Mouse (Mus musculus): Measurements from ENCODE around the gene Ptgs2.

- TF ChIP-seq POLR2A (IDR thresholded peaks at IDR 0.05; ENCODE audit: insufficient read depth, low read depth, low read length) (no peak), CTCF (IDR thresholded peaks at IDR 0.05; ENCODE audit: insufficient read depth, low read depth, low read length) (no peak)
These were observed 25.7 kb downstream of the Ptgs2 start for GRCm38 (mm10) chr1:150125568-150125967.

Measured in olfactory bulb, adult 2 months (tissue).